Mouse (Mus musculus) left cerebral cortex, postnatal 4 days (tissue): ENCODE measurements at regions not wholly inside any gene's neighbourhood (a gene's known extent, or its start where the extent isn't known, plus 50 kb on each side); places are given as distances from the start of the nearest gene placed in this dataset.

Experiments
- DNase-seq: peaks from one replicate; pipeline ENCODE4 v3.0.0-alpha.2; 2022
- intact Hi-C: fragments of 180-260 bp; cut with DNase I; formaldehyde crosslinking; loops from one replicate; pipeline ENCODE4 v1.15.1; 2025

DNA sequence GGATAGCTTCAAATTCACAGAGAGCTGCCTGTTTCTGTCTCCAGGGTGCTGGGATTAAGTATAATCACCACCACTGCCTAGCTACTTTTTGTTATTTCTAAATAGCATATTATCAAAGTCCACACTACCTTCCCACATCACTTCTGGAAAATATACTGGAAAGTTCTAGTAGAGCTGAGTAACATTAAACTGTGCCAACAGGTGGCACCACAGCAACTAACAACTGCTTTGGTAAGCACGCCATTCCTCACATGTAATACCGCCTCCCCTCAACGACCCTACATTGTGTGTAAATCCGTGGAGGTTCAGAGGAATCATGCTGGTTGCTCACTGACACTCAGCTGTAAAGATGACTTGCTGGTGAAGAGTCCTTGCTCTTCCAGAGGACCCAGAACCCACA lies 259.1 kb downstream of the Mex3b start:
- DNase-seq, result no peak
- intact Hi-C loops, result no loop called here

- no peak for DNase-seq
- intact Hi-C loops, result no loop called here
Measured at GRCm38 (mm10) chr7:83140216-83140615, 273.1 kb downstream of the Mex3b start.

- intact Hi-C loops, result no loop called here
- no peak for DNase-seq
Measured at GRCm38 (mm10) chr7:83140658-83141057, 273.5 kb downstream of the Mex3b start.

GRCm38 (mm10) chr7:83144018-83144417 lies 276.9 kb downstream of the Mex3b start:
- intact Hi-C loops, result no loop called here
- no peak for DNase-seq

DNA sequence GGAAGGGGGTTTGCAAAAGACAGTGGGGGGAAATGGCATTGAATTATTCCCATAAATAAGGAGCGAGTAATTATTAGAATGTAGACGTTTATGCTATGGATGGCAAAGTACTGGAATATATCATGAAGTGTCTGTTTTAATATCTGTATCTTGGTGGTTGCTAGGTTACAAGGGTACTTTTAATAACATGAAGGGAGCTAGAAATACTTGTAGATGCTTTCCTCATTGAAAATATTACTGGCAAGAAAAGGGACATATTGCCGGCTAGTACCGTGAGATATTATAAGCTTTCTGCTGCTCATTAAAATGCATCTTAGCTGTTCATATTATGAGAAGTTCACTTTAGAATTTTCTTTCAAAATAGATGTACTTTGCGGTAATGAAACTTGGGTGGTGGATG lies 278.4 kb downstream of the Mex3b start:
- intact Hi-C loops, result no loop called here
- DNase-seq, result no peak

GRCm38 (mm10) chr7:83161226-83161625 lies 294.1 kb downstream of the Mex3b start:
- intact Hi-C loops, result no loop called here
- DNase-seq, result no peak

- intact Hi-C loops, result no loop called here
- DNase-seq, result no peak
Measured at GRCm38 (mm10) chr7:83162868-83163267, 295.7 kb downstream of the Mex3b start.

GRCm38 (mm10) chr7:83179403-83179802 lies 312.3 kb downstream of the Mex3b start:
- no peak for DNase-seq
- intact Hi-C loops, result no loop called here

GRCm38 (mm10) chr7:83186341-83186740 lies 319.2 kb downstream of the Mex3b start:
- no peak for DNase-seq
- intact Hi-C loops, result no loop called here

DNA sequence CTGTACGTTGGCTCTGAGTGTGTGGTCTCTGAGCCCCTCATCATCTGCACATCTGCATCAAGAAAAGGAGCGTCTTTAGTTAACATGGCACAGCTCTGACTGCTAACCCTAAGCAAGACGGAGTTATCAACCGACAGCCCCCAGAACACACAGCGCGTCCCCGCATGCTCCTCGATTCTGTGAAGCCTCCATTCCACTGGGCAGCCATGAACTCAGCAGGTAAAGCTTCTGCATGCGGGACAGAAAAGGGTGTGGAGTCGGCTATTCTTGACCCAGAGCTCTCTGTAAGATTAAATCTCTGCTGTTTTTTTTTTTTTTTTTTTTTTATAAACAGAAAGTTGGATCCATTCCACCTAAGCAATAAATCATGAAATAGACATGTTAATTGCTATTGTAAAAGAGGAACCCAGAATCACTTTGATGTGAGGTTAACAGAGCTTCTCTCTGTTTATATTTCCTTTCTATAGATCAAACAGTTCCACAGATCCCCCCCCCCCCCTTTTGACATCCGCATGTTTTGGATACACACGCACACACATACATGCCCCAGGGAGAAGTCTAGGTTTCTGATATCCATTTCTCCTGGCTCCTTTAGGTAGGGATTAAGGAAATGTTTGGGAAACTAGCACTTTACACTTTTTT lies 328.9 kb downstream of the Mex3b start:
- DNase-seq, result no peak
- intact Hi-C loops, result no loop called here

GRCm38 (mm10) chr7:83197490-83197889 lies 330.4 kb downstream of the Mex3b start:
- no peak for DNase-seq
- intact Hi-C loops, result no loop called here

- DNase-seq, result no peak
- intact Hi-C loops, result loop anchor here (10.0 kb wide), 2 partner anchors 336 to 354 kb away; partner anchors contain the start of gene Mex3b
Measured at GRCm38 (mm10) chr7:83201126-83201686, 334.1 kb downstream of the Mex3b start.

- DNase-seq, result peak; percentile 94
- intact Hi-C loops, result loop anchor here (10.0 kb wide), 2 partner anchors 337 to 353 kb away; partner anchors contain the start of gene Mex3b
Measured at GRCm38 (mm10) chr7:83201768-83202493, 334.8 kb downstream of the Mex3b start.

- intact Hi-C loops, result loop anchor here (10.0 kb wide), 2 partner anchors 339 to 351 kb away; partner anchors contain the start of gene Mex3b
- peak; percentile 55 for DNase-seq
Measured at GRCm38 (mm10) chr7:83203311-83204012, 336.3 kb downstream of the Mex3b start.

DNA sequence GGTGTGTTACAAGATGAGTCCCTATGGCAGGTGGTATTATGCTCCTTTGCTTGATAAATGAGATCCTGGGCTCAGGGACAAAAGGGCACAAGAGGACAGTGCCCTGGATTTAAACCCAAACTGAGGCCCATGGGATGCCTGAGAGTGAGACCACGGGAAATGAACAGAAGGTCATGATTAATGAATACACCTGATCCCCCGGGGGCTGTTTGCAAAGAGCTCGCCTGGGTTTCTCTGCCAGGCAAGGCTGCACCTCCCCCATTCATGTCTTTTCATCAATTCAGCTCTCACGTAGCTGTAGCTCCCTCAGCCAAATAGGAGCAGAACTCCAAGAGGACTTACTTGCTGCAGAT lies 336.9 kb downstream of the Mex3b start:
- peak; percentile 53 for DNase-seq
- intact Hi-C loops, result loop anchor here (10.0 kb wide), 2 partner anchors 339 to 351 kb away; partner anchors contain the start of gene Mex3b

- intact Hi-C loops, result loop anchor here (10.0 kb wide), 2 partner anchors 340 to 350 kb away; partner anchors contain the start of gene Mex3b
- peak; percentile 36 for DNase-seq
Measured at GRCm38 (mm10) chr7:83204701-83205100, 337.6 kb downstream of the Mex3b start.

- intact Hi-C loops, result loop anchor here (10.0 kb wide), 2 partner anchors 342 to 348 kb away; partner anchors contain the start of gene Mex3b
- no peak for DNase-seq
Measured at GRCm38 (mm10) chr7:83206999-83207398, 339.9 kb downstream of the Mex3b start.

GRCm38 (mm10) chr7:83211611-83212010 lies 344.5 kb downstream of the Mex3b start:
- DNase-seq, result no peak
- intact Hi-C loops, result no loop called here

- intact Hi-C loops, result no loop called here
- DNase-seq, result no peak
Measured at GRCm38 (mm10) chr7:83222029-83222722, 355.0 kb downstream of the Mex3b start.
